Mouse (Mus musculus) heart, adult 18-20 months (tissue): Measurements from ENCODE around the gene Ywhah. TPM values are rescaled to one million over a fixed set of nuclear protein-coding genes. Genes with fewer than 3 reads are reported as not detected.

Source experiments
- DNase-seq, 2 experiments: peaks; one replicate each; pipeline ENCODE4 v3.0.0; 2021 to 2022; ENCODE audit warnings: mixed read lengths in 1 of 2
- total RNA-seq, 2 experiments: library from RNA; stranded (reverse); gene quantifications; 2 replicates each; pipeline ENCODE4 v1.2.3; 2021

Ywhah gene
- total RNA-seq, 2 experiments from 2014 or later: 90.3 TPM

GRCm38 (mm10) chr5:33052849-33053582 lies 34.4 kb downstream of the Ywhah start:
- DNase-seq: peak in 1 of 2 experiments; percentile 5

- no peak for DNase-seq
Observed at GRCm38 (mm10) chr5:33056126-33056765, 37.6 kb downstream of the Ywhah start.

- DNase-seq: no peak
Observed at GRCm38 (mm10) chr5:33070071-33070470, 51.5 kb downstream of the Ywhah start.

- DNase-seq: no peak
Observed at GRCm38 (mm10) chr5:33076490-33077191, 58.0 kb downstream of the Ywhah start.

Other genes starting within 250 kb of the Ywhah start
- 10 to 100 TPM; 32.0 to 33.0 TPM for gene Pisd, start 233.2 kb upstream of the Ywhah start, total RNA-seq
- under 1 TPM; 0.41 to 0.79 TPM for gene Gm20671, start 191.7 kb upstream of the Ywhah start, total RNA-seq
- 1 to 10 TPM; 4.7 to 6.1 TPM for gene Prr14l, start 164.6 kb upstream of the Ywhah start, total RNA-seq
- gene Depdc5, start 155.1 kb upstream of the Ywhah start, total RNA-seq: 10 to 100 TPM; 21.1 to 24.0 TPM
- gene Slc5a1, start 85.4 kb downstream of the Ywhah start, total RNA-seq: under 1 TPM; 0.20 to 0.21 TPM
- 1 to 10 TPM; 4.3 to 5.6 TPM for gene Spon2, start 199.6 kb downstream of the Ywhah start, total RNA-seq